Mouse (Mus musculus) lung, postnatal 4 days (tissue): ENCODE results near the gene Pde4d.

ENCODE experiments used
- DNase-seq, 2 experiments: peaks; one replicate each; pipeline ENCODE4 v3.0.0; 2021

Gene Pde4d

DNA sequence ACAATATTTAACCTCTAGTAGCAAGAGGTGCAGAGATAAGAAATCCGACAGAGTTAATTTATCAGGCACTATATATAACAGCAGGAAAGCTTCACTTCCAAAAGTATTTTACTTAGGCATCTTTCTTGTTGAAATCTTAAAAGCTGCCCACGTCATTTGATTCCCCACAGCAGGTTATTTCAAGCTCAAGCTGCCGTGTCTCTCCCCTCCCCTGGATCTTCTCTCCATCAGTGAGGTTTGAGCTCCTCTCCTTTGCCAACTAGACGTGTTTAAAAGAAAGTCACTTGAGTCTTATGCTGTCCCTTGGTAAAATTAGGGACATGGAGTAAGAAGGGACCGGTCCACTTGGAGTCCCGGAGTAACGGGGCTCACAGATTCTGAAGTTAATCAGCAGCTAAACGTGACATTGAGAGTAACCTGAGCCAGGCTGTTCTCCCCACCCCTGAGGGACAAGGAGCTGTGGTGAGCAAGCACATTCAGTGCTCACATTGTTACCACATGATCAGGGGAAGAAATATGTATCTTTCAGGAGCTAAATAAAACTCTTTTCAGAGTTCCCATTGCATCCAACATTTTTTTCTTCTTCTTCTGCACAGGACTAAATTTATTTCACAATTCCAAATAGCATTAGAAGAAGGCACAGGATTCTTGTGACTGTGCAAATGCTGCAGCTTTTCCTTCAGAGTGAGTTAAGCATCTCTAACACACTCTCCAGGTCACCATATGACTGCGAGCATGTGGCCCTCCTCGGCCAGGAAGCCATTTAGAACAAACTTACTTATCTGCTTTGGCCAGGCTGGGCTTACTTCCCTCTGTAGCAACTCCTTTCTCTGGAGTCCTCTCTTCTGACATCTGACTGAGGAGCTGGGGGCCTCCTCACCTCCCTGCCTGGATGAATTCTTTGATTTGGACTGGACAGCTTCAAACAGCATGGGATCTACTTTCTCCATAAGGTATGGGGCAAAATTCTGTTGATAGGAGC is at the start of gene Pde4d:
TSS of gene Pde4d (plus strand) at position 833 of the 982 bp plus-strand sequence.
- DNase-seq = no peak

GRCm38 (mm10) chr13:108403197-108403596 is 46.6 kb upstream of the Pde4d start:
- DNase-seq = no peak

DNA sequence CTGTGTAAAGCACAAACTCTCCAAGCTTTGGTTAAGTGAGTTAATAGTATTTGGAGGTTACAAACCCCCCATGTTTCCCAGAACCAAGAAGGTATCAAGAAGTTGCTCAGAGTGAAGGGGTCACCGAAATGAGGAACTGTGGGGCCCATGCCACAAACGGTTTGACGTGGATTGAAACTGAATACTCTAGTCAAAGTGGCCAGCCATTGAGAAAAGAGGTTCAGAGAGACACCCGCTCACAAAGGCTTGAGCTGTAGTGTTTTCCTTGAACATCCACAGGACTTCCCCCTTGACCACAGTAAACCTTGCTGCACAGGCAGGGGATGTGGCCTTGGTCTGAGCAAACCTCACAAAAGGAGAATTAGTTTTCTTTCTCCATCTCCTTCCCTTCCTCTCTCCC is 45.4 kb upstream of the Pde4d start:
- DNase-seq = no peak

DNA sequence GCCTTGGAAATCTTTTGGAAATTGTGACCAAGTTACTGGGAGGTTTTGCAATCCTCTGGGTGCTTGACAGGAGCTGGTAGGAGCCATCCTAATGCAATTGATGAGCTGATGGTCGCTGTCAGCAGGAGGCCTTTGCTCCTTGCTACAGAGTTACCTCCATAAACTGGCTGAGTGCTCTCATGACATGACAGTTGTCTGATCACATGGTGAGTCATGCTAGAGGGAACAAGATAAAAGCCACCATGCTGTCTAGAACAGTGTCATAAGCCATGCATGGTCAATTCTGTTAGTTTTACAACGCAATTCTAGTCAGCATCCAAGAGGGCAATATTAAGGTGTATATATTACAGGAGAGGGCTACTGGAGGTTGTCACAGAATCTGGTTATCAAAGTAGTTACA is 34.3 kb upstream of the Pde4d start:
- no peak for DNase-seq

DNA sequence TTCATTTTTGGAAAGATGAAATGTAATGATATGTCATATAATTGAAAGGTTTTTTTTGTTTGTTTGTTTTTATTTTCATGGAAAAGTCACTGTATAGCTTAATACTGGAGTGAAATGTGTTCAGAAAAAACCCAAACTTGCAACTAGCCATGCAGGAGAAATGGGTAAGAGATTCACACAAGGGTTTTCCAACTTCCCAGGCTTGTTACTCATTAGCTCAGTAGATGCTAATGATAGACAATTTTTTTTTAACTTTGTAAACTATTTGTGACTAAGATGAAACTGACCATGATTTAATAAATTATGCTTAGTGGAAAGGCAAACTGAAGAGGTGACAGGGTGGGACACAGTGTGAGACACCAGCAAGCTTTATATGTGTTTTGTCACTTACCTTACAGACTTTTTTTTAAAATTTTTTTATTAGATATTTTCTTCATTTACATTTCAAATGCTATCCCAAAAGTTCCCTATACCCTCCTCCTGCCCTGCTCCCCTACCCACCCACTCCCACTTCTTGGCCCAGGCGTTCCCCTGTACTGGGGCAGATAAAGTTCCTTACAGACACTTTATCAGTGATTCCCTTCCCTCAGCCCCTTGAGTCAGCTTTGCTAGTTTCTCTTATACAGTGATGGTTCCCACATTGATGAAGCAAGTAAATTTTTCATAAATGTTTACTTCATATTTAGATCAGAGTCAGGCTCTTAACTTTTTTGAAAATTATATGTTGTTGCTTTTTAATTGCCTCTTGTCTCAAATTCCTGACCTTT is 30.8 kb upstream of the Pde4d start:
- DNase-seq = no peak

- DNase-seq = no peak
Measured at GRCm38 (mm10) chr13:108426322-108426721, 23.4 kb upstream of the Pde4d start.

DNA sequence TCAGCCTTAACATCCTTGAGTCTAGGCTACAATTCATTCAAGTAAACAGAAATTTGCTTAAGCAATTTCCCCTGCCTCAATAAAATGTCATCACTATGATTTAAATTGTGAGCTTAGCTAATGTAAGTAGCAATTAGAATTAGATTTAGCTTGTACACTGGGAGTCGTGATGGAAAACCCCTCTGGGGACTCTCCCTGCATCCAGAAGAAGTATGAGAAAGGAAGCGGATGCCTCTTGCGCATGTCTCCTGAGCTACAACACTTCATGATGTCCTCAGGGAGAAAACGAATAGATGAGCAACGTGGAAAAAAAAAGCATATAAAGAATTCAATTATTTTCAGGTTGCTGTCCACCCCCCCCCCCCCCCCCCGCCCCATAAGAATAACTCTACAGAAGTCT is 20.9 kb upstream of the Pde4d start:
- DNase-seq = no peak

DNA sequence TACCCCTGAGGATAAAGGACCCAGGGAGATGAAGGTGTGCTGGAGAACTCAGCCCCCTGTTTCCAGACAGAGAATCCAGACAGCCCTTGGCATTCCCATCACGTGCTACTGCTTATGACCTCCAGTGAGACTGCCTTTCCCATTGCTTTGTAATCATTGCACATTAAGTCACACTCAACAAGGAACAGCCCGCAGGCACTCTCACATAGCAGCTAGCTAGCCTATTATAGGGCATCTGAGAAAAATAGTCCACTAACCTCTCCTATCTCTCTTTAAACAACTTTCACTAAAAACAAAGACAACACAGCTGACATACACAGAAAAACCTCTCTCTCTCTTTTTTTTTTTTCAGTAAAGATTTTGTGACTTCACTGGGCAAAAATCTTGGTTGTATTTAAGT is 20.1 kb upstream of the Pde4d start:
- no peak for DNase-seq

DNA sequence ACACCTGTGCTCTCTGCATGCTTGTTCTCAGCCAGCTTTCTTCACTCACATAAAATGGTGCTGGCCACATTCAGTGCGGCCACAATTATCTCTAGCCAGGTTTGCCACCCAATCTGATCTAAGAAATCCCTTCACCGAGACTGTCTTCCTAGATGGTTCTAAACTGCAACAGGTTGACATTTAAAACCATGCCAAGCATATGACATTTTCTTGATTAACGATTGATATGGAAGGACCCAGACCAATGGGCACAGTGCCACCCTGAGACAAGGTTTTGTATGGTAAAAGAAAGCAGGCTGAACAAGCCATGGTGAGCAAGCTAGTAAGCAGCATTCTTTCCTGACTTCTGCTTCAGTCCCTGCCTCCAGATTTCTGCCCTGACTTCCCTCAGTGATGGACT is 18.0 kb upstream of the Pde4d start:
- no peak for DNase-seq

GRCm38 (mm10) chr13:108435687-108436086 is 14.1 kb upstream of the Pde4d start:
- no peak for DNase-seq

DNA sequence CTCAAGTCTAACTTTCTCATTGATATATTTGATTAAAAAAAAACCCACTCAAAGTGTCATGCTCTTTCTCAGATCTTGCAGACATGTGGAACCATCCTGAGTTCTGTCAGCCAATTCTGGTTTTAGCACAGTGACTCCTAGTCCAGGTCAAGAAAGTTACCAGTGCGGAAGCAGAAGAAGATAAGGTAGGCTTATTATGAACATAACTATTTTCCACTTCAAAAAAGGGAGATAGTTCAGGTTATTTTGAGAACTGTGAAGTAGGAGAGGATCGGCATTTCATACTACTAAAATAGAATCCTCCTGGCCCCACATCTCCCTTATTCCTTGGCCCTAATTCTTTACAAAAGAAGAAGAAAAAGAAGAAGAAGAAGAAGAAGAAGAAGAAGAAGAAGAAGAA is 12.3 kb upstream of the Pde4d start:
- DNase-seq = no peak

DNA sequence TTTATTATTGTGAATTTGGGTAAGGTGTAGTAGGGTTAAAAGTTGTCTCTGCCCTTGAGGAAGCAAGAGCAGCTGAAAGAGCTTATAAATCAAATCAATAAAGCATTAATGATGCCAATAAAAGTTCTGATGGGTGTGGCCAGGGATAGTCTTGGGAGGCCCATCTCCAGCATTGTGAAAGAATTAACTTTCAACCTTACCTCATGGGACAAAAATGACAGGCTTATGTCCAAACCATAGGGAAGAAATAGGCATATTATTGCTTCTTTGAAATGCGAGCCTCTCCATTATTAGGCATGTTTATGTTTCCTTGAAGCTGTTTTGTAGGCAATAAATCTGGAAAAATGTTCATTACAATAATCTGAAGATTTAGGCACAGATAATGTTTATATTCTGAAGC is 10.7 kb upstream of the Pde4d start:
- no peak for DNase-seq

DNA sequence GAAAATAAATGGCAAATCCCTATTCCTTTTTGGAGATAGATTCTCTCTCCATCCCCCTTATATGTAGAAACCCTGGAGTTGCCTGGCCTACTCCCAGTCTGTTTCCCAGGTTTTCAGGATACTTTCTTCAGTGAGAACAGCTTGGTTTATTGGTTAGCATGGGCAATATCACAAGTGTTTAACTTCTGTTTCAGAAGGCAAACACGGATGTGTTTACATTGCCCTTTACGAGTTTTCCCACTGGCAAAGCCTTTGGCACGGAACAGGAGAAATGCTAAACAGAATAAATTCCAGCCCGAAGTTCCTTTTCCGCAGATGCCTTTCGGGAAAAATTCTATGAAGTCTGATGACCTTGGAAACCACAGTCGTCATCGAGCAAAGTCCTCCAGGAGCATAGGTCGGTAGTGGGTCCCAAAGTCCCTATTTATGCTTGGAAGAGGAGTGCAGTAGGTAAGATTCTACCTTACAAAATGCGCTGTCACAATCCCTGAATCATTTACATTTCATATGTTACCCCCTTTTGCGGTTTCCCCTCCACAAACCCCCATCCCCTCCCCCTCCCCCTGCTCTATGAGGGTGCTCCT is 1.3 kb upstream of the Pde4d start:
- DNase-seq = no peak

DNA sequence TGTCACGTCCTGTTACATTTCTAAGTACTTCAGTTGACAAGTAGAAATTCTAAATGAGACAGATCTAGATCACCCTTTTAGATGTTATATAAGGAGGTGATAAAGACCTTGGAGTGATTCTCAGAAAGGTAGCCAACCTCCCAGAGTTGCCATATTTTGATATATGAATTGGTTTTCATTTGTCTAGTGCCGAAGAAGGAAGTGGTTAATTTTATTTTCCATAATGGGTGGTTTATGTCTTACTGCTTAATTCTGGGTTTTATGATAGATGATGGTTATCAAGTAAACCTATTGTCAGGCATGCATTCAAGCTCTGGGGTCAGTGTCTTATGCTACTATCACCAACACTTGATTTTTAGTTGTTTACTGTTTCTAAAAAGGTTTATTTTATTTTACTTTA is 1.4 kb downstream of the Pde4d start:
- DNase-seq = no peak

DNA sequence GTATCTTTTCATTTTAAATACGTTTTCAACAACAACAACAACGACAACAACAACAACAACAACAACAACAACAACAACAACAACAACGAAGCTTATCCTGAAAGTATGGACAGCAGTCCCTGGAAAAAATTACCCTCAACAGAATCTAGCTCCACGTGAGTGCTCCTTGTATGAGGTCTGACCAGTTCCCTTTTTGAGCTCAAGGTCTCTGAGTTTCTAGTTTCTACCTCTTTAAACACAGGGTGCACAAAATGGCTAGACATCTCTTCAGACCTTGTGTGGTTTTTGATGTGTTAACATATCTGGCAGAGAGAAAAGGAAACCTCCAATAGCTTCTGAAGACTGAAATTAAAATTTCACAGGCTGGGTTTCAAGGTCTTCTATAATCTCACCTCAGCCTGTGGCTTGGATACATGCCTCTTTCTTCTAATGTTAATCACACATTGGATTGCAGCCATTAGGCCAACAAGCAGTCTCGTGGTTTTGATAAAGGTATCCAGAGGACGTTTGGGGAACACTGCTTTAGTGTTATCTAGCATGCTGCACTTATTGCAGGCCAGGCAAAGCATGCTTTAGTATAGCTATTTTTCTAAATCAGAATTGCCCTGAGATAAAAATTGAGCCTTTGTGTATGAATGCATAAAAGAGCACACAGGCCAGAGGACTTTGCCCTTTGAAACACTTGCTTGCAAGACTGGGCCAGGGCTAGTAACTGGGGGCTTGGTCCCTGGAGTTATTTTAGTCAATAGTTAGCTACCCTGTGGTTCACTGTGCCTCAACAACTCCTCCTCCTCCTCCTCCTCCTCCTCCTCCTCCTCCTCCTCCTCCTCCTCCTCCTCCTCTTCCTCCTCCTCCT is 3.5 kb downstream of the Pde4d start:
- no peak for DNase-seq

GRCm38 (mm10) chr13:108462518-108462917 is 12.8 kb downstream of the Pde4d start:
- DNase-seq = no peak

DNA sequence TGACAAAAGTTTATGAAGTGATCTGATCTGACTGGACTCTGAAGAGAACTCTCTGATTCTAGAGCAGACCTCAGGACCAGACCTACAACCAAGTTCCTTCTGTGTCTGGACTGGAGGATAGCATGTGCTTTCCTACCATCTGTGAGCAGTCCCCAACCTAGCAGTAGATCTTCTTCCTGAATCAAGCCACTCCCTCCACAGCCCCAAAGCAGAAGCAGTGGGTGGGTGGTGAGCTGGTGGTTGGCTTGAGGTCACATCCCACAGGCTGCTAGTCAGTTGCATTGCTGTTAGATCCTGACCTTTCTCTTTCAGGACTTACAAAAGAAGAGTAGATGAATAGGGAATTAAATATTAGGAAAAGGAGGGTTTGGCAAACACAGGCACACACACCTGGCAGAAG is 16.0 kb downstream of the Pde4d start:
- peak in 1 of 2 experiments; percentile 8 for DNase-seq

DNA sequence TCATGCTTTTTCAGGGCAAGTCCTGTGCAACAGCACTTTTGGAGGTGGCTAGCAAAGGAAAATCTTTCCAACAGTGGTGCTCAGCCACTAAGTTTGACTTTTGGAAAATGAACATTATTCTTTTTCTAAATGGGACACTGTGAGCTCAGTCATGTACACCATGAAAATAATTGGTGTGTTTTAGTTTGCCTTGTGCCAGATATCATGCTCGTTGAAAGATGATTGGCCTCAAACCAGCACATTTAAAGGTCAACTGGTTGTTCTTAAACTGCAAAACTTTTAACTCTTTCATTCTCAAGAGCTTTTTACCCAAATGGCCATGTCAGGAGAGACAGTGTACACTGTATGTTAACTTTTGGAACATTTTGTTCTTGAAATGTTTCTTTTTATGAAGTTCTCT is 17.3 kb downstream of the Pde4d start:
- no peak for DNase-seq

DNA sequence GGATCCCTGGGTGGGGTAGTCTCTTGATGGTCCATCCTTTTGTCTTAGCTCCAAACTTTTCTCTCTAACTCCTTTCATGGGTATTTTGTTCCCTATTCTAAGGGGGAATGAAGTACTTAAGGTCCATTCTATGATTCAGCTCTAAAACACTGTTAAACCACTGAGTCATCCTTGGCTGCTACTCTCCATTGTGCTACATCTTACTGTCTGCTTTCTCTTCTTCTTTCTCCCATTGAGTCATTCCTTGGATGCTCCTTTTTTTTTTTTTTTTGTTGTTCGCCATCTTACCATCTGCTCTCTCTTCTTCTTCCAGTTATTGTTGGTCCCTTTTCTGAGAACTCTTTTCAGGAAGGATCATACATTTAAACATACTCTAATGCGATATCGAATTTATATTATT is 30.7 kb downstream of the Pde4d start:
- no peak for DNase-seq

DNA sequence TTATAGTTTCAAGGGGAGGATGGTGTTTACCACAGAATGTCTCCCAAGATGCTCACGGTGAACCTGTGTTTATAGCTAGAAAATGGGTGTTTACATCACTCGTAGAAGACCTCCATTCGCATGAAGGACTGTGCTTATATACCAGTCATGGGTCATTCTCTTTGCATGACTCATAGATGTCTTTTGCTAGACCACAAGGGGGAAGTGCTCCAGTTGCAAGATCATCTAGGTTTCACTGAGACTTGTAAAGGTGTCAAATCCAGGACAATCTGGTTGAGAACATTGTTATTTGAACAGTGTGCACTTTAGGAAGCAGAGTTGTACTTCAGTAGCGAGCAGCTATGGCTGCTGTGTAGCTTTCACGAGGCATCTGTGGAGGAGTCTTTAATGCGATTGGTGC is 35.3 kb downstream of the Pde4d start:
- DNase-seq = no peak

GRCm38 (mm10) chr13:108487066-108487465 is 37.3 kb downstream of the Pde4d start:
- DNase-seq = no peak

GRCm38 (mm10) chr13:108489825-108490224 is 40.1 kb downstream of the Pde4d start:
- DNase-seq = no peak

DNA sequence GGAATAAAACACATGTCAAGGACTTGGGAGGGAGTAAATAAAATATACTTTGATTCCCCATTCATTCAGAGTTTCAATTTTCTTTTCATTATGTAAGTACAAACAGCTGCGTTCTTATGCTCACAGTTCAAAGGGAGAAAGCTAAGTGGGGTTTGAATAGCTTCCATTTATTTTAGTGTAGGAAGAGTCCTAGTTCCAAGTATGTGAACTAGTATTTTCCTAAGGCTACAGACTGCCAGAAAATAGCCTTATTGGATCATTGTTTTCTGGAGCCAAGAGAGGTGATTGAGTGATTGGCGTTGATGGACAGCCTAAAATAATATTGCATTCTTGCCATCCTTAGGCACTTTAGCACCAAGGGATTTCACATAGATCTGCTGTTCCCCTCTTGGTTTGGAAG is 41.1 kb downstream of the Pde4d start:
- DNase-seq = no peak
